Mouse (Mus musculus): Measurements from ENCODE around the gene Atg4d. TPM values are rescaled to one million over a fixed set of nuclear protein-coding genes. Genes with fewer than 3 reads are reported as not detected.

The Atg4d gene
- polyA plus RNA-seq, 1 experiment from 2014 or later = 44.7 TPM

GRCm38 (mm10) chr9:21313394-21313793, 48.3 kb downstream of the Atg4d start:
- no peaks in the 10 kb centered on the region for H3K4me1 ChIP-seq (replicated peaks; ENCODE audit: control insufficient read depth, insufficient read depth, low read length)
- peak; percentile 98 for TF ChIP-seq CTCF (IDR thresholded peaks at IDR 0.05; ENCODE audit: low read depth)
- ATAC-seq = peak; percentile 46; the same call in 1 of the 2 replicates
- 9% methylated on average over 11 of the region's 11 CpGs for WGBS
- H3K4me2 ChIP-seq (replicated peaks; ENCODE audit: low read depth) = no peak overlapping the region
- H3K9ac ChIP-seq (ENCODE audit: low read depth, low read length) = no peak overlapping the region
- H3K4me3 ChIP-seq (ENCODE audit: low read depth, low read length) = no peak overlapping the region
- no peaks in the 10 kb centered on the region for H3K27me3 ChIP-seq (replicated peaks; ENCODE audit: control insufficient read depth, insufficient read depth, low read length)
- H3K9me3 ChIP-seq (ENCODE audit: control insufficient read depth) = no peaks in the 10 kb centered on the region
- H3K36me3 ChIP-seq (ENCODE audit: control insufficient read depth, insufficient read depth) = no peaks in the 10 kb centered on the region
- H3K27ac ChIP-seq (ENCODE audit: low read depth, low read length) = no peak overlapping the region

GRCm38 (mm10) chr9:21314367-21315140, 49.5 kb downstream of the Atg4d start:
- no peak for ATAC-seq
- 94% methylated on average over 9 of the region's 9 CpGs for WGBS
- Histone ChIP-seq H3K4me2 (replicated peaks; ENCODE audit: low read depth) (no peak overlapping the region), H3K27ac (ENCODE audit: low read depth, low read length) (no peak overlapping the region), H3K36me3 (ENCODE audit: control insufficient read depth, insufficient read depth) (no peaks in the 10 kb centered on the region), H3K9me3 (ENCODE audit: control insufficient read depth) (no peaks in the 10 kb centered on the region), H3K27me3 (replicated peaks; ENCODE audit: control insufficient read depth, insufficient read depth, low read length) (no peaks in the 10 kb centered on the region), H3K4me1 (replicated peaks; ENCODE audit: control insufficient read depth, insufficient read depth, low read length) (no peaks in the 10 kb centered on the region), H3K4me3 (ENCODE audit: low read depth, low read length) (no peak overlapping the region), H3K9ac (ENCODE audit: low read depth, low read length) (no peak overlapping the region)
- no peak for TF ChIP-seq CTCF (IDR thresholded peaks at IDR 0.05; ENCODE audit: low read depth)

GRCm38 (mm10) chr9:21315421-21315820, 50.3 kb downstream of the Atg4d start:
- H3K4me1 ChIP-seq (replicated peaks; ENCODE audit: control insufficient read depth, insufficient read depth, low read length) = no peaks in the 10 kb centered on the region
- WGBS = 62% methylated on average over 5 of the region's 5 CpGs
- H3K9ac ChIP-seq (ENCODE audit: low read depth, low read length) = no peak overlapping the region
- H3K4me3 ChIP-seq (ENCODE audit: low read depth, low read length) = no peak overlapping the region
- ATAC-seq = no peak
- H3K4me2 ChIP-seq (replicated peaks; ENCODE audit: low read depth) = no peak overlapping the region
- H3K27ac ChIP-seq (ENCODE audit: low read depth, low read length) = no peak overlapping the region
- TF ChIP-seq CTCF (IDR thresholded peaks at IDR 0.05; ENCODE audit: low read depth) = no peak
- H3K9me3 ChIP-seq (ENCODE audit: control insufficient read depth) = no peaks in the 10 kb centered on the region
- no peaks in the 10 kb centered on the region for H3K36me3 ChIP-seq (ENCODE audit: control insufficient read depth, insufficient read depth)
- no peaks in the 10 kb centered on the region for H3K27me3 ChIP-seq (replicated peaks; ENCODE audit: control insufficient read depth, insufficient read depth, low read length)

GRCm38 (mm10) chr9:21316696-21317095, 51.6 kb downstream of the Atg4d start:
- Histone ChIP-seq H3K27ac (ENCODE audit: low read depth, low read length) (no peak overlapping the region), H3K4me2 (replicated peaks; ENCODE audit: low read depth) (no peak overlapping the region), H3K27me3 (replicated peaks; ENCODE audit: control insufficient read depth, insufficient read depth, low read length) (no peaks in the 10 kb centered on the region), H3K4me1 (replicated peaks; ENCODE audit: control insufficient read depth, insufficient read depth, low read length) (no peaks in the 10 kb centered on the region), H3K36me3 (ENCODE audit: control insufficient read depth, insufficient read depth) (no peaks in the 10 kb centered on the region), H3K9ac (ENCODE audit: low read depth, low read length) (no peak overlapping the region), H3K4me3 (ENCODE audit: low read depth, low read length) (no peak overlapping the region), H3K9me3 (ENCODE audit: control insufficient read depth) (no peaks in the 10 kb centered on the region)
- TF ChIP-seq CTCF (IDR thresholded peaks at IDR 0.05; ENCODE audit: low read depth) = no peak
- ATAC-seq = no peak
- 68% methylated on average over 7 of the region's 7 CpGs for WGBS

GRCm38 (mm10) chr9:21318792-21319191, 53.7 kb downstream of the Atg4d start:
- TF ChIP-seq CTCF (IDR thresholded peaks at IDR 0.05; ENCODE audit: low read depth) = no peak
- no peaks in the 10 kb centered on the region for H3K9me3 ChIP-seq (ENCODE audit: control insufficient read depth)
- H3K27ac ChIP-seq (ENCODE audit: low read depth, low read length) = no peak overlapping the region
- ATAC-seq = no peak
- no peaks in the 10 kb centered on the region for H3K4me1 ChIP-seq (replicated peaks; ENCODE audit: control insufficient read depth, insufficient read depth, low read length)
- no peak overlapping the region for H3K4me3 ChIP-seq (ENCODE audit: low read depth, low read length)
- no peak overlapping the region for H3K4me2 ChIP-seq (replicated peaks; ENCODE audit: low read depth)
- no peaks in the 10 kb centered on the region for H3K27me3 ChIP-seq (replicated peaks; ENCODE audit: control insufficient read depth, insufficient read depth, low read length)
- WGBS = 93% methylated on average over 6 of the region's 6 CpGs
- H3K36me3 ChIP-seq (ENCODE audit: control insufficient read depth, insufficient read depth) = no peaks in the 10 kb centered on the region
- no peak overlapping the region for H3K9ac ChIP-seq (ENCODE audit: low read depth, low read length)

- no peak overlapping the region for H3K4me2 ChIP-seq (replicated peaks; ENCODE audit: low read depth)
- no peak overlapping the region for H3K27ac ChIP-seq (ENCODE audit: low read depth, low read length)
- H3K9me3 ChIP-seq (ENCODE audit: control insufficient read depth) = no peaks in the 10 kb centered on the region
- 91% methylated on average over 4 of the region's 4 CpGs for WGBS
- no peaks in the 10 kb centered on the region for H3K27me3 ChIP-seq (replicated peaks; ENCODE audit: control insufficient read depth, insufficient read depth, low read length)
- no peak for ATAC-seq
- no peaks in the 10 kb centered on the region for H3K36me3 ChIP-seq (ENCODE audit: control insufficient read depth, insufficient read depth)
- peak; percentile 31 for TF ChIP-seq CTCF (IDR thresholded peaks at IDR 0.05; ENCODE audit: low read depth)
- no peak overlapping the region for H3K4me3 ChIP-seq (ENCODE audit: low read depth, low read length)
- no peaks in the 10 kb centered on the region for H3K4me1 ChIP-seq (replicated peaks; ENCODE audit: control insufficient read depth, insufficient read depth, low read length)
- H3K9ac ChIP-seq (ENCODE audit: low read depth, low read length) = no peak overlapping the region
Measured at GRCm38 (mm10) chr9:21319503-21319902, 54.4 kb downstream of the Atg4d start.
